Mouse (Mus musculus): Measurements from ENCODE around the gene Slc39a11. TPM values are rescaled to one million over a fixed set of nuclear protein-coding genes. Genes with fewer than 3 reads are reported as not detected.
A peak's percentile ranks its signal among the peaks of the same experiment; 100 is the strongest.

Gene Slc39a11
- polyA plus RNA-seq, 1 experiment = 13.2 TPM

GRCm38 (mm10) chr11:113232049-113232448 is 417.8 kb downstream of the Slc39a11 start:
- DNase-seq (ENCODE audit: low spot score) = no peak

DNA sequence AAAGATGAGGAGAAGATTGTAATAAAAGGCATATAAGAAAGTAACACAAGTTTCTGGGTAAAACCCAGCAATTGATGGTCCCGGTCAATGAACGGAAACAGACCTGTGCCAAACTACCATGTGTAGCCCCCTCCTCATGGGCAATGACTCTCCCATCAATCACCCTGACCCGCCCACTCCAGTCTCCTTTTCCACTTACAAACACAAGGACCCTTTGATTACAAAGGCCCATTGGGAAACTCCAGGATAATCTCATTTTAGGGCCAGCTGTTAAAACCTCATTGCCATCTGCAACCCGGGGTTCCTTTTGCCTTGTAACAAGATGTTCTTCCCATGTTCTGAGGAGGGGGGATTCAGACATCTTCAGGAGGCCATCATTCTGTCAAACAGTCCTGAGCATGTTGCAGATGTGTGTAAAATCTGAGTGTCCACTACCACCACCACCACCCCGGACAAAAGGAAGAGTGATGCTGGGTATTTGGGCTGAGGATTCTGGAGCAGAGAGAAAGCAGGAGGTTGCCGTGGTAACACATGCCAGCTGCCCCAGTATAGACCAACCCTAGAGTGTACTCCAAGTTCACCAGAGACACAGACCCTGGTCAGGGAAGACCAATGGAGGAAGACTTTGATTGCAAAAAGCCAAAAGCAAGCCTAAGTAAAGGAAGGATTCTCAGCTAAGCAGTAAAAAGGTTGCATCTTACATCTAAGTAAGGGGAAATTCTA is 419.3 kb downstream of the Slc39a11 start:
- DNase-seq (ENCODE audit: low spot score) = no peak

GRCm38 (mm10) chr11:113225748-113226147 is 424.1 kb downstream of the Slc39a11 start:
- DNase-seq (ENCODE audit: low spot score) = no peak

DNA sequence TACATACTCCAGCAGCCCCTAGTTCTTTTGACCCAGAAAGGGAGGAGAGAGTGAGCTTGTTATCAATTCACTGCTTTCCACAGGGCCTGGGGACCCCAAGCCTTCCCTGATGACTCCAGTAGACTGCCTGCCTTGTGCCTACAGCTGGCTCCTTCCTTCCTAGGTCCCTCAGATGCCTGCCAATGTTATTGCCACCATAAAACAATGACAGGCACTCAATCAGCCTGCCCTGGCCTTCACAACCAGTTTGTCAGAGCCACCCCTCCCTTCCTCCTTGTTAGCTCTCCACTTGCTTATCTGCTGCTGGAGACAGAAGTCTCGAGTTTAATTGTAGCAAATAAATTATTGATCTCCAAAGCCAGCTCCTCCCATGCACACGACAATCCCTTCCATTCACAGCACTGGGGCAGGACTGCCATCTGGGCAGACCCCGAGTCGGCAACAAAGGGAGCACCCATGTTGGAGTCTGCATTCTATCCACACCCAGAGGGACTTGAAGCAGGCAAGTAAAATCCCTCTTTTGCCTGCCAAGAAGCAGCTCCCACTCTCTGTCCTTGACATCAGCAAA is 426.0 kb downstream of the Slc39a11 start:
- no peak for DNase-seq (ENCODE audit: low spot score)

DNA sequence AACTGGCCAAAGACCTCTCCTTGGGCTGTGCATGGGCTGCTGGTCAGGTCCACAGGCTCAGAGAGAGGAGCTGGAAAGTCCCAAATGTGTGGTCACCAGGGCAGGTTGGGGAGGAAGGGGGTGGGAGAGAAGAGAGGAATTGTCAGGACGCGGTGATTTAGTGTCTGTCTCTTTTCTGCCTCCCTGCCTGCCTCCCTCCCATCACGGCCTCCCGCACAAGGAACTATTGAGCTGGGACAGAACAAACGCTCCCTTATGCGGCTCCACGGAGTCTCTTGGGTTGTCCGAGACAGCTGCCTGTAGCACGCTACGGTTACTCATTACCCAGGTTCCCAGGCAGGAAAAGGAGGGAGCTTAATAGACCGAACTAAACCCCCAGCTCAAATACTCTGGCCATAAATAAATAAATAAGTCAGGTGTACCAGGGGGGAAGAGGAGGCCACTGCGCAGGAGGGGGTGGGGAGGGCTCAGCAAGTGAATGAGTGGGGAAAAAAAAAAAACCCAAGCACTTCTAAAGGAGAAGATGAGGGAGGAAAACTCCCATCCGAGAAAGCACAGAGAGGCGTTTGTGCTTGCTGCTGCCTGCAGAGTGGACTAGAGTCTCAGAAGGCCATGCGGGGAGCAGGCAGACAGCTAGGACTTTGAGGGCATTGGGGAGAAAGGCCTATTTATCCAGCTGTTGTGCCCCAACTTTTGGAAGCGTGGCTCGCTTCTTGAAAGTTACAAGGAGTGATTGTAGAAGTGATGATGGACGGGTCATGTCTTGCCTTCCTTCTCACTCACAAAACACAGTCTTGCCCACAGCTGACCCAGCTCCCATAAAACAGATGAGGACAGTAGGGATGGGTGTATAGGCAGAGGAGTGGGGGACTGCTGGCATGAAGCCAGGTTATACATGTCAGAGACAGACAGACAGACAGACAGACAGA is 428.3 kb downstream of the Slc39a11 start:
- no peak for DNase-seq (ENCODE audit: low spot score)

DNA sequence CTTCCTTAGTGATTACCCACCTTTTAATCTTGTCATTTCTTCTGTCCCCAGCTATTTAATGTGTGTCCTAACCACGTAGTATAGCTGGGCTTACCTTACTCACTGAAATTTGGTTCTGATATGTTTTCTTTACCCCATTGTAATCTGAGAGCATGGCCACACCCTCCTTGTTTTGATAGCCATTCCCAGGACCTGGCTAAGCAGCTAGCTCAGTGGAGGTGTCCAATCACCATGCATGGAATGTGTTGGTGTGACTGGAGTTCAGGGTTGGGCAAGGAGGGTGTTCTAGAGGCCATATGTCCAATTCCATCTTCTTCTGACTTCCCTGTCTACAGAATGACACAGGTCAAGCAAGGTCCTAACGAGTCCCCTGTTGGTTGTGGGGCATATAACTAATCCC is 429.2 kb downstream of the Slc39a11 start:
- DNase-seq (ENCODE audit: low spot score) = no peak

DNA sequence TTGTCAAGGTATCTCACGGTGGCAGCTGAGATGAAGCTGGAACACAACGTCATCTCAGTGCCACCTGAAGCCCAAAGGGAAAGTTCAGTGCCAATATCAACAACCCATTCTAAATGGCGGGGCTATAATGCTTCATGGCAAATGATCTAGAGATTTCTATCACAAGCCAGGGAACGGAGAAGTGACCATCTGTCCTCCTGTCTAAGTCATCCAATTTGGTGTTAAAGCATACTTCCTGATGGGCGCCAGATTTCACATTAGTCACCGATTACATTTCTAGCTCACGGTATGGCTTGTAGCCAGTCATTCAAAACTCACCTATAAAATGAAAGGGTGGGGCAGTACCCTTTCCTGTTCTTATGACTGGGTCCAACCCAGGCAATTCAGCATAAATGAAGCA is 435.1 kb downstream of the Slc39a11 start:
- no peak for DNase-seq (ENCODE audit: low spot score)

- no peak for DNase-seq (ENCODE audit: low spot score)
These were observed 437.4 kb downstream of the Slc39a11 start for GRCm38 (mm10) chr11:113212390-113213025.

DNA sequence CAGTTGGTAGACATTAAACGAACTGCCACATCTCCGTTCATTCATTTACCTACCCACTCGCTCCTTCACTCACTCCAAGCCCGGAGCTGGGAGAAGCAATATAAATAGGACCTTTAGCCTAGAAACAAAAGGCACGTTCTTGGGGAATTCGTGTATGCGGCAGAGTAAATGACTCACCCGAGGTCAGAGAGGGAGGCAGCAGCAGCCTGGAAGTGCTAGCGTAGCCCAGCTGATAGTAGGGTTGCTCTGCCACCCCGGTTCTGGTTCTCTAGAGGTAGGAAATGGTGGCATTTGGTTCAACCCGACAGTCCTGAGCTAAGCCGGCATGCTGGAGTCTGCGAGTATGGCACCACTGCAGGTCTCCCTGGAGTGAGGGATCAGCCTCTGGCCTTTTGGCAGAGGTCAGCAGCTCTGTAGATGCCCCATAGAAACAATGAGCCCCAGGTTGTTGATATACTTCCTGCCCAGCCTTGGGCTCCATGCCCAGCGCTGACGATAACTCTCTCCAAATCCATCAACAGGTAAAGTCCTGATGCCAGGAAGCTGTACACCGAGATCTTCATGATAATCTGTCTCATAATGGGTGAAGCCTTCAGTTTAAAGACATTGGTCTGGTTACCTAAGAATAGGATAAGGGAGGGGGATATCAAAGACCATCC is 440.5 kb downstream of the Slc39a11 start:
- DNase-seq (ENCODE audit: low spot score) = no peak

- no peak for DNase-seq (ENCODE audit: low spot score)
These were observed 441.3 kb downstream of the Slc39a11 start for GRCm38 (mm10) chr11:113208521-113209072.

DNA sequence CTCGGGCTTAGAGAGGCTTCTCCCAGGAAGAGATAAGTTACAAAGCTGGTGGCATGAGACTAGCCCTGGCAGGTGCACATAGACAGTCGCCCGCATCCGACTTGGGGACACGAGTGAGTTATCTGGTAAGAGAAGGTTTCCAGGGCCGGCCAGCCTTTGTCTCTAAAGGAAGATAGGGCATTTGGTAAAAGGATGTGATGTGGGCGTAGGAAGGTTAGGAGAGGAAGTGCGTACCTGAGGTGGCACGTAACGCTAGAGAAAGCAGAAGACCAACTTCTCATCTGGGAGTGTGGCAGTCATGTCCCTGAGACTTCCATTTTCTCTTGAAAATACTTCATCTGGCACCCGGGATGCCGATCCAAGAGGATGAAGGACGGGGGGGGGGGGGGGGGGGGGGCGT is 441.9 kb downstream of the Slc39a11 start:
- no peak for DNase-seq (ENCODE audit: low spot score)

DNA sequence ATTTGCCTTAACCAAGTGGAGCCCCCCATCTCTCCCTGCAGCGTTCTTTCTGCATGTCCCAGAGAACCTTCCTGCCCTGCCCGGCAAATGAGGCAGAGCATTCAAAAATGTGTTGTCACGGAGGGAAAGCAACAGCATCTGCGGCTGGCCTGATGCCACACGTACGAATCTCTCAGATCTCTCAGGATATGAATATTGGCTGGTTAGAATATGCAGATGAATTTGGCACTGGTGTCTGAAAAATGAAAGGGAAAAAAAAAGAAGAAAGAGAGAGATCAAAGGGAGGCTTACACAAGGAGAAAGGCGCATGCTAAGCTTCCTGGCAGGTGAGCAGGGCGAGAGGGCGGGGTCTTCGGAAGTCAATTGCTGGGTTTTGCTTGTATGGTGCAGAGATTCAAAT is 443.8 kb downstream of the Slc39a11 start:
- DNase-seq (ENCODE audit: low spot score) = no peak

GRCm38 (mm10) chr11:113203008-113203407 is 446.9 kb downstream of the Slc39a11 start:
- no peak for DNase-seq (ENCODE audit: low spot score)

- peak; percentile 86 for DNase-seq (ENCODE audit: low spot score)
These were observed 448.3 kb downstream of the Slc39a11 start for GRCm38 (mm10) chr11:113201470-113201997.

- DNase-seq (ENCODE audit: low spot score) = no peak
These were observed 449.0 kb downstream of the Slc39a11 start for GRCm38 (mm10) chr11:113200901-113201300.

DNA sequence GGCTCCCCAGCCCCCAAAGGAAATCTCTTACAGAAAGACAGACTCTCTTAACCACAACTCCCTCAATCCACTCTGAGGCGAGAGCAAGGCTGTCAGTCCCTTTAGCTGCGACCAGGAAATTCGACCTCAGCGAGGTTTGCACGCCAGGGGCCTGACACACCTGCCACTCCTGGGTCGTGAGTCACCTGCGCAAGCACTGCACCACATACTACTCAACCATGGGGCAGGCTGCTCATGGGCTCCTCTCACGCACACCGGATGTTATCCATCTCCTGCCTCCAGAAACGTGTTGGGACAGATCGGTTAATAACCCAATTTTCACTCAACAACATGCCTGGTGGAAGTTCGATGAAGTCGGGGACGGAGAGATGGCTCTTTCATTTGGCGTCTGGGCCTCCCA is 451.3 kb downstream of the Slc39a11 start:
- peak; percentile 52 for DNase-seq (ENCODE audit: low spot score)

DNA sequence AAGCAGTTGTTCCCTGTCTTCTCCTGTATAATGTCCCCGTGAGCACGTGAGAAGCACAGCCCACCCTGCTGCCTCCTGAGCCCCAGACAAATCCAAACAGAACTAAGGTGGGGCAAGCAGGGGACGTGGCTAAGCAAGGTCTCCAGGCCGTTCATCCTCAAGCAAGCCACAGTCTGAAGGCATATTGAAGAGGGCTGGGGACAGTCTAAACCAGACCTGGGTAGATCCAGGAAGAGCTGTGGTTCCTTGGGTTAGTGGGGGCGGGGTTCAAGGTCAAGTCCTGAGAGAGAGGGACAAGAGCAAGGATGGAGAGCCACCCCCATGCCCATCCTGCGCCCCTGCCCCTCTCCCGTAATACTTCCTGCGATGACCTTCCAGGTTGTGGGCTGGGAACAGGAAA is 452.3 kb downstream of the Slc39a11 start:
- no peak for DNase-seq (ENCODE audit: low spot score)

DNA sequence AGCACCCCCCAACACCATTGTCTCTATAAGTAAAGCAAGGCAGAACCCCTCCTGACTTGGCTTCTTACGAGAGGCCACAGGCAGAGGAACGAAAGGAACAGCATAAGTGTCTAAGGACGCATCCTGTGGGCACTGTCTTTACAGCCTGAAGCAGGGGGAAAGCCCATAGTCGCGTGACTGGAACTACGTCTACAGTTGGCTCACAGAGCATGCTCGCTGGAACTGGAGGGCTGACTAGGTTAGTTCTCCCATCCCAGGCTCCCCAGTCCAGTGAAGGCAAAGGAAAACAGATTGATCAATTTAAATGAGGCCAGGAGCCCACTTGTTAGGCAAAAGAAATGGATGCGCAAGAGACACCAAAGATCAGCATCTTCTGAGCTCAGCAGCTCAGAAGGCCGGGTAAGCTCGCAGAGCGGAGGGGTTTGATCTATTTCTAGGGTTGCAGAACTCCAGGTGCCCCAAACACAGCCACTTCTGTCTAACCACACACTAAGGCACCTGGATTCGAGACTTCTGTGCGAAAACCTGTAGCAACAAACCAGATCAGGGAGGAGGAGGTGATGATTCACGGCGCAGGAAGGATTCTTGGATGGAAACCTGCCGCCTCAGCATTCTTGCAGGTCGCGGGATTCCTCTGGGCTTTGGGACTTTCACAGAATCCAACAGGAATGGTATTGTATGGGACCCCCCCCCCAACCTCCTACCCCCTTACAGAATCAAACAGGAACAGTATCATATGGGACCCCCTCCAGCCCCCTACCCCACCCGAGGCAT is 453.5 kb downstream of the Slc39a11 start:
- DNase-seq (ENCODE audit: low spot score) = no peak

All from urinary bladder, adult 2 months (tissue).